Mouse (Mus musculus): Measurements from ENCODE around the gene Fam241a. TPM values are rescaled to one million over a fixed set of nuclear protein-coding genes. Genes with fewer than 3 reads are reported as not detected.

Fam241a gene
- polyA plus RNA-seq, 1 experiment from 2014 or later: 10.0 TPM

GRCm38 (mm10) chr3:127874254-127874883 lies 21.8 kb downstream of the Fam241a start:
- Histone ChIP-seq H3K27me3 (no peaks in the 10 kb centered on the region), H3K4me1 (0 out of 2 replicates have a peak, but pooled peaks cover 6% of the 10 kb centered on the region), H3K27ac (replicated peaks) (peak overlapping the region; percentile 4; the same call in 1 of the 2 replicates), H3K9ac (replicated peaks) (no peak overlapping the region), H3K4me2 (replicated peaks) (no peak overlapping the region), H3K36me3 (no peaks in the 10 kb centered on the region), H3K4me3 (no peak overlapping the region), H3K9me3 (no peaks in the 10 kb centered on the region)
- peak; percentile 64 for ATAC-seq (replicated peaks)
- WGBS: 42% methylated on average over 4 of the region's 4 CpGs

- Histone ChIP-seq H3K4me1 (peaks cover 20% of the 10 kb centered on the region), H3K4me3 (no peak overlapping the region), H3K36me3 (no peaks in the 10 kb centered on the region), H3K9me3 (no peaks in the 10 kb centered on the region), H3K27me3 (no peaks in the 10 kb centered on the region), H3K9ac (replicated peaks) (no peak overlapping the region), H3K4me2 (replicated peaks) (no peak overlapping the region), H3K27ac (replicated peaks) (no peak overlapping the region)
- 90% methylated on average over 9 of the region's 9 CpGs for WGBS
- ATAC-seq (replicated peaks): no peak
These were observed 24.5 kb downstream of the Fam241a start for GRCm38 (mm10) chr3:127871575-127871974.

GRCm38 (mm10) chr3:127868880-127869279 lies 27.2 kb downstream of the Fam241a start:
- Histone ChIP-seq H3K27ac (replicated peaks) (peak overlapping the region; percentile 20; the same call in 1 of the 2 replicates), H3K9ac (replicated peaks) (no peak overlapping the region), H3K9me3 (no peaks in the 10 kb centered on the region), H3K4me1 (peaks cover 14% of the 10 kb centered on the region), H3K4me3 (no peak overlapping the region), H3K4me2 (replicated peaks) (no peak overlapping the region), H3K27me3 (no peaks in the 10 kb centered on the region), H3K36me3 (no peaks in the 10 kb centered on the region)
- WGBS: 10% methylated on average over 5 of the region's 5 CpGs
- peak; percentile 89 for ATAC-seq (replicated peaks)

GRCm38 (mm10) chr3:127868046-127868758 lies 27.9 kb downstream of the Fam241a start:
- no peaks in the 10 kb centered on the region for H3K9me3 ChIP-seq
- H3K27ac ChIP-seq (replicated peaks): peak overlapping the region; percentile 20
- H3K4me3 ChIP-seq: no peak overlapping the region
- WGBS: 22% methylated on average over 9 of the region's 9 CpGs
- no peak overlapping the region for H3K9ac ChIP-seq (replicated peaks)
- H3K4me1 ChIP-seq: peaks cover 14% of the 10 kb centered on the region
- H3K27me3 ChIP-seq: no peaks in the 10 kb centered on the region
- no peak overlapping the region for H3K4me2 ChIP-seq (replicated peaks)
- no peaks in the 10 kb centered on the region for H3K36me3 ChIP-seq
- ATAC-seq (replicated peaks): peak; percentile 47

GRCm38 (mm10) chr3:127864242-127864641 lies 31.9 kb downstream of the Fam241a start:
- Histone ChIP-seq H3K9me3 (no peaks in the 10 kb centered on the region), H3K9ac (replicated peaks) (no peak overlapping the region), H3K4me3 (no peak overlapping the region), H3K36me3 (no peaks in the 10 kb centered on the region), H3K27me3 (no peaks in the 10 kb centered on the region), H3K4me2 (replicated peaks) (no peak overlapping the region), H3K27ac (replicated peaks) (no peak overlapping the region), H3K4me1 (peaks cover 13% of the 10 kb centered on the region)
- WGBS: 39% methylated on average over 2 of the region's 2 CpGs
- no peak for ATAC-seq (replicated peaks)

- no peak overlapping the region for H3K4me3 ChIP-seq
- no peak overlapping the region for H3K4me2 ChIP-seq (replicated peaks)
- H3K4me1 ChIP-seq: peaks cover 6% of the 10 kb centered on the region
- no peak for ATAC-seq (replicated peaks)
- H3K9ac ChIP-seq (replicated peaks): no peak overlapping the region
- no peaks in the 10 kb centered on the region for H3K36me3 ChIP-seq
- no peaks in the 10 kb centered on the region for H3K27me3 ChIP-seq
- H3K27ac ChIP-seq (replicated peaks): no peak overlapping the region
- WGBS: 53% methylated on average over 3 of the region's 3 CpGs
- H3K9me3 ChIP-seq: no peaks in the 10 kb centered on the region
These were observed 32.6 kb downstream of the Fam241a start for GRCm38 (mm10) chr3:127863571-127863970.

GRCm38 (mm10) chr3:127862479-127862878 lies 33.6 kb downstream of the Fam241a start:
- Histone ChIP-seq H3K4me1 (no peaks in the 10 kb centered on the region; the same call in none of the 2 replicates), H3K27me3 (no peaks in the 10 kb centered on the region), H3K9ac (replicated peaks) (no peak overlapping the region), H3K36me3 (no peaks in the 10 kb centered on the region), H3K27ac (replicated peaks) (no peak overlapping the region), H3K4me2 (replicated peaks) (no peak overlapping the region), H3K4me3 (no peak overlapping the region), H3K9me3 (no peaks in the 10 kb centered on the region)
- no peak for ATAC-seq (replicated peaks)
- 72% methylated on average over 4 of the region's 4 CpGs for WGBS

- 92% methylated on average over 11 of the region's 11 CpGs for WGBS
- ATAC-seq (replicated peaks): no peak
- Histone ChIP-seq H3K36me3 (no peaks in the 10 kb centered on the region), H3K27me3 (no peaks in the 10 kb centered on the region), H3K4me3 (no peak overlapping the region), H3K4me1 (no peaks in the 10 kb centered on the region; the same call in none of the 2 replicates), H3K4me2 (replicated peaks) (no peak overlapping the region), H3K9me3 (no peaks in the 10 kb centered on the region), H3K27ac (replicated peaks) (no peak overlapping the region), H3K9ac (replicated peaks) (no peak overlapping the region)
These were observed 34.8 kb downstream of the Fam241a start for GRCm38 (mm10) chr3:127861340-127861739.

- 9% methylated on average over 15 of the region's 15 CpGs for WGBS
- peak overlapping the region; percentile 24 for H3K4me2 ChIP-seq (replicated peaks)
- H3K9ac ChIP-seq (replicated peaks): 0 out of 2 replicates have a peak overlapping the region, but pooled peaks have one; percentile 8
- H3K27me3 ChIP-seq: no peaks in the 10 kb centered on the region
- ATAC-seq (replicated peaks): peak; percentile 81
- peak overlapping the region; percentile 78 for H3K27ac ChIP-seq (replicated peaks)
- H3K9me3 ChIP-seq: no peaks in the 10 kb centered on the region
- H3K36me3 ChIP-seq: no peaks in the 10 kb centered on the region
- H3K4me1 ChIP-seq: peaks cover 10% of the 10 kb centered on the region
- H3K4me3 ChIP-seq: no peak overlapping the region
These were observed 42.5 kb downstream of the Fam241a start for GRCm38 (mm10) chr3:127853431-127854206.

- peak; percentile 75 for ATAC-seq (replicated peaks)
- Histone ChIP-seq H3K27me3 (no peaks in the 10 kb centered on the region), H3K4me2 (replicated peaks) (no peak overlapping the region), H3K4me3 (no peak overlapping the region), H3K9me3 (no peaks in the 10 kb centered on the region), H3K36me3 (no peaks in the 10 kb centered on the region), H3K27ac (replicated peaks) (peak overlapping the region; percentile 78), H3K4me1 (peaks cover 16% of the 10 kb centered on the region), H3K9ac (replicated peaks) (no peak overlapping the region)
- WGBS: 61% methylated on average over 9 of the region's 9 CpGs
These were observed 43.4 kb downstream of the Fam241a start for GRCm38 (mm10) chr3:127852722-127853121.

- no peaks in the 10 kb centered on the region for H3K9me3 ChIP-seq
- H3K9ac ChIP-seq (replicated peaks): no peak overlapping the region
- peaks cover 16% of the 10 kb centered on the region for H3K4me1 ChIP-seq
- no peak overlapping the region for H3K4me2 ChIP-seq (replicated peaks)
- H3K4me3 ChIP-seq: no peak overlapping the region
- 53% methylated on average over 9 of the region's 9 CpGs for WGBS
- no peak for ATAC-seq (replicated peaks)
- H3K27me3 ChIP-seq: no peaks in the 10 kb centered on the region
- H3K36me3 ChIP-seq: no peaks in the 10 kb centered on the region
- H3K27ac ChIP-seq (replicated peaks): no peak overlapping the region
These were observed 45.1 kb downstream of the Fam241a start for GRCm38 (mm10) chr3:127850776-127851646.

Measured in forebrain, embryonic 15.5 days (tissue).